Mouse (Mus musculus) embryo, embryonic 10.5 days (tissue): ENCODE measurements around the gene Herc1.

Source experiments
- DNase-seq: peaks from one replicate; pipeline ENCODE4 v3.0.0-alpha.2; 2015; ENCODE audit warnings: low spot score

Herc1 gene

DNA sequence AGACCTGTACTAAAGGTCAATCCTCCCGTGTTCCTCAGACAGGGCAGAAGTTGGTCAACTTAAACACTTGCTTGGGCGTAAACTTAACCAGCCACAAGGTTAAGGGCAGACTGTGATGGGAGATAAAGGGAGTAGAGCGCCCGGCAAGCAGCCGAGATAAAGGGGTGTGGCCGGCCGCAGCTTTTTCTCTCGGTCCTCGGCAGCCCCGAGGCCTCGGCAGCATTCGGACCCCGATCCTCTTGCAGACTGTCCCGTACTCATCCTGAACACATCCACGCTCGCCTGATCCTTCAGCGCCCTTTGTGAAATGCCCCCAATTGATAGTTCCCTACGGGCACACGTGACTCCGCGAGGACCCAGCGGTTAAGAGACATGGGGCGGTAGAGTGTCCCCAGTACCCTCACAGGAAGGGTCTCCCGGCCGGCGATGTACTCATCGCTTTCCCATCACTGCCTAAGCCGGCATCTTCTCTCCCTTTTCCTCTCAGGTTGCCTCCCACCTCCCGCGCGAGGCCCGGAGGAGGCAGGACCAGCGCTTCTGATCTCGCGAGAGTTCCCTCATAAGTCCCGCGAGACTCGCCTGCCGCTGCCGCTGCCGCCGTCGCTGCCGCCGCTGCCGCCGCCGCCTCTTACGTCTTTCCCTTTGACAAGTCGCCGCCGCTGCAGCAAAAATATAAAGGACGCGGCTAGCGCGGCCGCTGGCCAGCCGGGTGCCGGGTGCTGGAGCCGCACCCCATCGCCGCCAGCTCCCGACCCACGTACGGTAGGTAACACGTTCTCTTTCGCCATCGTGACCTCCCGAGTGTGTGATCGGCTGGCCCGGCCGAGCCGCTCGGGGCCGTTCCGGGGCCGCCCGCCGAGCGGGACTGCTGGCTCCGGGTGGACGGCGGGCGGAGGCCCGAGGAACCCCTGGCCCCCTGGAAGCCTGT is at the start of gene Herc1:
Herc1 (plus strand) TSS at position 591 of the 928 bp plus-strand sequence.
- peak; percentile 98 for DNase-seq

DNA sequence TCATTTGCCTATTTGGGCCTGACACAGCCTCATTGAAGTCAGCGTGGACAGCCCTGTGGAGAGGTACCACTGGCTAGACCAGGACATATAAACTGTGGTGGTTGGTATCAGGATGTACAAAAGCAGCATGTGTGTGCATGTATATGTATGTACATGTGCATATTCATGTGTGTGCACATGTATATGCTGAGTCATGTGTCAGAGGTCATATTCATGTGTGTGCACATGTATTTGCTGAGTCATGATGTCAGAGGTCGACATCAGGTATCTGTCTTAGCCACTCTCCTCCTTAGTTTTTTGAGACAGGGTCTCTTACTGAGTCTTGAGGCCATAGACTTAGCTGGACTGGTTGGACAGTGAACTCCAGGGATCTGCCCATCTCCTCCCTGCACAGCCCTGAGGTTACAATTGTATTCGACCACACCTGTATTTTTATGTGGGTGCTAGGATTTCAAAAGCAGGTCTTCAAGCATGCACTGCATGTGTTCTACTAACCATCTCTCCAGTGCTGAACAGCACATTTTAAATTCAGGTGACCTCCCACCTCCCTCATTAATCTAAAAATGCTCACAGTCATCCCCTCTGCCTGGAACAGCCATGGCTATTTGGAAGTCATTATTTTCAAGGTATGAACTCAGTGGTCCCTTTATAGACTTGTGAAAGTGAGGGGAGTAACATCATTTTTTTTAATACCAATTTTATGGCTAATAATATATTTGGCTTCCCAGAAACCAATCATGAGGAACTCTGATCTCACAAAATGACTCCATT is 45.7 kb upstream of the Herc1 start:
- no peak for DNase-seq

DNA sequence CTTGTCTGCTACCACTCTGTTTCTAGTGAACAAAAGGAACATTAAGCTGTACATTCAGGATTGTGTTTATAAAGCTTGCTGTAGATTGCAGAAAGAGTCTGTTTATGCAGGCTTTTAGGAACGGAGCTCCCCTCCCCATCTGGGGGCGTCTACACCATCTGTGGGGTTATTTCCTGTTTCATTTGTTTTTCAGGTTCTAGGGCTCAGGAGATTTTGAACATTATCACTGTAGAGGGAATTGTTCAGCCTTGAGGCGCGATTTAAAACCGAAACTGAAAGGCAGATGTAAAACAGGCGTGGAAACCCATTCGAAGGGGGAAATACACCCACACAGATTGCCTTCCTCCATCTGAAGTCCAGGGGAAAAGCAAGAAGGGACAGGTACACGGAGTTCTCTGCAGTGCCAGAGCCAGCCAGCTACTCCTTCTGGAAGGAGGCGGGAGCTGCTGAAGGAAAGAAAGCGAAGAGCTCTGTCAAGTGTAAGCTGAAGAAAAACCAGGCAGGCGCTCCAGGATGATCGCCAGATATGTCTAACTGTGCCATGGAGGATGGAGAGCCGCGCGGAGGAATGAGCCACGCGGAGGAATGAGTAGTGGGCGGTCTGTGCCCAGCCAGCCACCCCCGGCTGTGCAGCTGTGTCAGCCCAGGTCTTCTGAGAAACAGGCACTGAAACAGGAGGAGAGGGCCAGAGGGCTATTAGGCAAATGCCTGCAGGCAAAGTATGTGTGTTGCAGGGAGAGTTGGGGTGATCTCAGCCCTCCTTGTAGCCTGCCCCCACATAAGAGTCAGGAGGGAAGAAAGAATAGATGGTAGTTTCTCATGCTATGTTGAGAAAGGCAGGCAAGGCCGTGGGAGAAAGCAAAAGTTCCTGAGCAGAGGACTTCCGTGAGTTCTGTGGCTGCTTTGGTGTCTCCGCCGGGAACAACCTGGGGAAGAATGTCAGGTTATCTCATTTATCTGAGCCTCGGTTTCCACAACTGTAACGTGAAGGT is 44.8 kb upstream of the Herc1 start:
- no peak for DNase-seq

DNA sequence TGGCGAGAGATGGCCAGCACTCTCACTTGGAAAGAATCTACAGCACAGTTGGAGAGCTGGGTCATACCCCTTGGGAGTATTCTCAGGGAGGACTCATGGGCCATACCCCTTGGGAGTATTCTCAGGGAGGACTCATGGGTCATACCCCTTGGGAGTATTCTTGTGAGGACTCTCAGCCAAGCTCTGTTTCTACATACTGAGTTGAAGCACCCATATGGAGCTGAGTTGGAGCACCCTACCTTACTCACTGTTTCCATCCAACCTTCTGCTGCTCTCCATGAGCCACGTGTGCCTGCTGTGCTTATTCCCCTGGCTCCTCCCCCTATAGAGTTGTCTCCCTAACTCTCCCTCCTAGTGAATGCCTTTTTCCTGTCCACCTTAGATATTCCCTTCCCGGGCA is 43.8 kb upstream of the Herc1 start:
- no peak for DNase-seq

DNA sequence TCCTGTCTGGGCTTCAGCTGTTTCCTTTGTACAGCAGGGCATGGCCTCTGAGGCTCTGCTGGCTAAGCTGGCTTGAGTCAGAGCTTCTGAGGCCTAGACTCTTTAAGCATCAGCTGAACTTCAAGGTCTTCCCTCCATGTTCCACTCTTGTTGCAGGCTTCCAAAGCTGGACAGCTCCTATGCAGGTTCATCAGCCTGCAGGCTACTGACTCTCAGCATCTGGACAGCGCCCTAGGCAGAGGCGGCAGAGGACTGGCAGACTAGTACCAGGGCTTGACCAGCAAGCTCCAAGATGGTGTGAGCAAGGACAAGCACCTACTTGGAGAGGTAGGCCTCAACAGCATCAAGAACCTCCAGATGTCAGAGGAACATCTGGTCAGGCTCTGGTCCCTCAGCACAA is 42.9 kb upstream of the Herc1 start:
- DNase-seq = peak; percentile 79

DNA sequence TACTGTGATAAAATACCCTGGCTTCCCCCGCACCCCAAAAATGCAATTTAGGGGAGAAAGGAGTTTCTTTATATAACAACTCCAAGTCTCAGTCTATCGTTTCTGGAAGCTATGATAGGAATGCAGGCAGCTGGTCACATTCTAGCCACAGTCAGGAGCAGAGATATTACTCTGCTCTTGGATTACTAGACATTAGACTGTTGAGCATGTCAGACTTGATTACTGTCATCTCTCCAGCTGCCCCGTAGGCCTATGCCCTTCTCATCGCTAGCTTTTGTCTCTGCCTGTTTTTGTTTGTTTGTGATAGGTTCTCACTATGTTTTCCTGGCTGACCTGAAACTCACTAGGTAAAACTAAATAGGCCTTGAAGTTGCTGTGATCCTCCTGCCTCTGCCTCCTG is 41.5 kb upstream of the Herc1 start:
- DNase-seq = no peak

DNA sequence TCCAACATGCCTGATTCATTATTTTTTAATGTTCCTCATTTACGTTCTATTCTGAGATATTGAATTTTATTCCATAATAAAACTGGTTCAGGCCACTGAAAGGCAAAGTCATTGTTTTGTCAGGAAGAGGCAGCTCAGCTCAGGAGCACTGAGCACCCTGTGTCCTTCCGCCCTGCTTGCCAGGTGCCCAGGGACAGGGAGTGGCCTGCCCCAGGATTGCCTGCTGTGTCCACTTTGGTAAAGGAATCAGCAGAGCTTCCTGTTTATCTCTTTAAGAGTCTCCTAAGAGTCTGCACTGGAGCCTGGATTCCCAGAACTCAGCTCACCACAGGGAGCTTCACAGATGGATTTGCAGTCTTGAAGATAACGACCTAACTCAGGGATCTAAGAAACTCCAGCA is 38.8 kb upstream of the Herc1 start:
- DNase-seq = no peak

DNA sequence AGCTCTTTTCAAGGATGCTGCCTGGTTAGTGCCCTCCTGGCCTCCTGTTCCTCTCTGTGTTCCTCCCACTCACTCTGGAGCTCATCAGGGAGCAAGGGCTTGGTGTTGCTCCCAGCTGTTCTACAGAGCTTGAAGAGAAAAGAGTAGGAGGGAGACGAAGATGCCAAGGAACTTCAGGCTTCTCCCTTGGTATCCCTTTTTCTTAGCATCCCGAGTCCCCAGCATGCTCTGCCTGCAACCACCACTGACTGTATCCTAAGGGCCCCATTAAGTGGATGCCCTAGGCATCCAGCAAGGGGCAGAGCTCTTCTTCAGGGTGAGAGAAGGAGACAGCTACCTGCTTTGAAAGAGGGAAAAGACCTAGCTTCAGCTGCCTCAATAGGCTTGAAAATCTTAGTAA is 33.6 kb upstream of the Herc1 start:
- no peak for DNase-seq

DNA sequence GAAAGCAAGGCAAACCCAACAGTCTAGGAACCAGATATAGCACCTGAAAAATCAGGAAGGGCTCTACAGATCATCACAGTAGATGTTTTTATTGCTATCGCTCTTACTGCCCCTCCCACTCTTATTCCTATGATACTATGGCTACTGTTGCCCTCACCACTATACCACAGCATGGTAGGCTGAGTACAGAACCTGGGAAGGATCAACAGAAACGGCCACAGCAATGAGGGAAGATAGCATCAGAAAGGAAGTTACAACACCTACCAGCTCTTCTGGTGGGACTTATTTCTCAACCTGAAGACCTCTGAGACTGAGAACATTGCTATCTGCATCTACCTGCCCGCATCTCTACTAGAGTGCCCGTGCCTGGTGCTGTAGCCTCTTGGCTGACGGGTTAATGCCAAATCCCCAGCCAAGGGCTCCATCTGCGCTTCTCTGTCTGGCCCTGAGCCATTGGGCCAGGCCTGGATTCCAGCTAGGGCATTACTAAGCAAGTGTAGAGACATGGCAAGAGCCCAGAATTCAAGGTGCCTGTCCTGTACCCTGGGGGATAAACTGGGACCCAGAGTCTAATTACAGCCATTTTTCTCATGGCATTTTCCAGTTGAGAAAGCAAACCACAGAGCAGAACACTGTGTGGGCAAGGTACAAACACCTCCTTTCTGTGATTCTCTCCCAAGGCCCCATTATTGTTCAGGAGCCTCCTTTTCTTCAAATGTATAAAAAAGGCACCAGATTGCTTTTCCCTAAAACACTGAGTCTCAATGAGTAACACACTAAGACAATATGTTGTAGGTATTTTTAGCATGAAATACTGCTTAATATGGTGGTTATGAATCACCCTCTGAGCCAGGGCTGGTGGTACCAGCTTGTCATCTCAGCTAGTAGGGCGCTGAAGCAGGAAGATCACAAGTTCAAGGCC is 28.0 kb upstream of the Herc1 start:
- DNase-seq = no peak

DNA sequence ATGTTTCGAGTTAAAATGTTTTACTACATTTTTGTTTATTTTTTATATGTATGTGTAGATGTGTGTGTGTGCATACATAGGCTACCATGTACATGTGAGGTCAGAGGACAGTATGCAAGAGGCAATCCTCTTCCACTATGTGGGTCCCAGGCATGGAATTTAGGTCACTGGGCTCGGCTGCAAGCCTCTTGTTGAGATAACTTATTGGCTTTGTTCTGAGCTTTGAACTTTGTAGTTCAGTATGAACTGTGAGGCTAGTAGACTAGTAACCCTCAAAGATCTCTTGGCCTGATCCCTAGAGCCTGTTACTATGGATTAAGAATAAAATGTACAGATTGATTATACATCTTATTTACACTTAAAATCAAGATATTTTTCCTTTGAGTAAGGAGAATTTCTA is 23.4 kb upstream of the Herc1 start:
- no peak for DNase-seq

DNA sequence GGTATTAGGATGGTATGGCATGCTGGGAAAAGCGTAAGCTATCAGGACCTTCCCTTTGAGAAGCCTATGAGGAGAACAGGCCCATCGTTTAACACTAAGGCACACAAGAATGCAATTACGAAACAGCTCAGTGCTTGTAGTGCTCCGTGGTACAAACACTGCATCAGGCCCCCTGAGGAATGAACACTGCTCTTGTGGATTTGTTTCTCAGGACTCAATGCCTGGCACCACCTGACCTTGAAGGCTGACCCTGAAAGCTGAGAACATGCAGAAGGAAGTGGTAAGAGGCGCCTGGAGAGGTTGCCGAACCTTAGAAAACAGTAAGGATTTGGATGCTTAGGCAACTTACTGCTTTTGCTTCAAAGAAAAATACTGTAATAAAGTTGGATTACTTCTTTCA is 20.8 kb upstream of the Herc1 start:
- peak; percentile 58 for DNase-seq

DNA sequence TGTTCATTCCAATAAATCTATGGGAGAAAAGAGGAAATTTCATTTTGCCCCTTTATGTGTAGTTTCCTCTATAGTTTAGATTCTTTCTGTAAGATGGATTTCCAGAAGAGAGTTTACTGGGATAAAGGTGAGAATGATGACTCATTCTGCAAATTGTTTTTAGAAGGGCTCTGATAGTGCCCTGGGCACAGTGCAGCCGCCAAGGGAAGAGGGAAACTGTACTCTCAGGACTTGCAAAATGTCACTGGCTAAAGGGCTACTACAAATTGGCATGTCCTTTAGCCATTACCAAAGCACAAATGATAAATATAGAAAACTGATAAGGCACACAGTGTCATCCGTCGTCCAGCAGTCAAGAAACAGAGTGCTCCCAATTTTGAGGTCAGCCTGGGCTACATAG is 19.8 kb upstream of the Herc1 start:
- DNase-seq = no peak

DNA sequence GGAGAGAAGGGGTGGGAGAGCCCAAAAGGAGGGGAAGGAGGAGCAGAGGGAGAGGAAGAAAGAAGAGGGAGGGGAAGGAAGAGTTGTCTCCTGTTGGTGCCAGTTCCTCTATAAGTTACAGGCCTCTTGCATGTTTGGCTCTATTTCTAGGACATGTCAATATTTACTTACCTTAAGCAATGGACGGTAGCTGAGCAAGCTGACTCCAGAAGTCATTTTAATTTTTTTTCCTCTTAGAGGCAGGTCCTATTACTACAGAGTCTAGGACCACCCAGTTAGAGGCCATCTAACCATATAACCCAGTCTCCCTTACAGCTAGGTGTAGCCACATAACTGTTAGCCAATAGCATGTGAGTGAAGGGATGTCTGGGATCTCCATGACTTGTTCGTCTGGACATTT is 18.7 kb upstream of the Herc1 start:
- no peak for DNase-seq

DNA sequence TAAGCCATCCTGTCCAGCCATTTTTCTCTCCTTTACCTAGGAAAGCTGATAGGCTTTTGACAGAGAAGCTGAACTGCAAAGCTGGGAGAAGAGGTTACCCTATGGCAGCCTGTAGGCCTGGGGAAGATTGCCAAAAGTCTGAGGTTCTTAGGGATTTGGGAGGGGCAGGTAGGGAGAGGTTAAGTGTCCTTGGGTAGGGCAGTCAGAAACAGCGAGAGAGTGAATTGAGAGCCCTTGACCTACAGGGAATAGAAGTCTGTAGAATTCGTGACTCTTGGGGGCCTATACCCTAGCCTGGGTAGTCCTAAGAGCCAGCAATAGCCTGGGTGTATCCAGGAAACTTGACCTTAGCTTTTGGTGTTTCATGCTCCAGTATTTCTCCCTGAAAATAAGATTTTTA is 17.9 kb upstream of the Herc1 start:
- DNase-seq = no peak

DNA sequence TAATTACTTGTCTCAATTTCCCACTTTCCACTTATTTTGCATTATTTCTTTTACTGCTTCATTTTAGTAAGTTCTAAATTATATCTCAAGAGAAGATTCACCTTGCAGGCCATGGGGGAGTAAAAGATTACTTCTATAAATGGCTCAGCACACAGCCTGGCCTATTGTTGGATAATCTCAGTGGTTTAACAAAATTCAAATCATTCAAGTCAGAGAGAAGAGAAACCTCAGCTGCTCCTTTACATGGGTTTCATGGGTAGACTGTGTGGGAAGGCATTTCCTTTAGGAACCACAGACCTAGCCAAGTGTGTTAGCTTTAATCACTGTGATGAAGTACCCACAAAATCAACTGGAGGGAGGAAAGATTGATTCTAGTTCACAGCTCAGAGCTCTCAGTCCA is 13.0 kb upstream of the Herc1 start:
- DNase-seq = no peak

DNA sequence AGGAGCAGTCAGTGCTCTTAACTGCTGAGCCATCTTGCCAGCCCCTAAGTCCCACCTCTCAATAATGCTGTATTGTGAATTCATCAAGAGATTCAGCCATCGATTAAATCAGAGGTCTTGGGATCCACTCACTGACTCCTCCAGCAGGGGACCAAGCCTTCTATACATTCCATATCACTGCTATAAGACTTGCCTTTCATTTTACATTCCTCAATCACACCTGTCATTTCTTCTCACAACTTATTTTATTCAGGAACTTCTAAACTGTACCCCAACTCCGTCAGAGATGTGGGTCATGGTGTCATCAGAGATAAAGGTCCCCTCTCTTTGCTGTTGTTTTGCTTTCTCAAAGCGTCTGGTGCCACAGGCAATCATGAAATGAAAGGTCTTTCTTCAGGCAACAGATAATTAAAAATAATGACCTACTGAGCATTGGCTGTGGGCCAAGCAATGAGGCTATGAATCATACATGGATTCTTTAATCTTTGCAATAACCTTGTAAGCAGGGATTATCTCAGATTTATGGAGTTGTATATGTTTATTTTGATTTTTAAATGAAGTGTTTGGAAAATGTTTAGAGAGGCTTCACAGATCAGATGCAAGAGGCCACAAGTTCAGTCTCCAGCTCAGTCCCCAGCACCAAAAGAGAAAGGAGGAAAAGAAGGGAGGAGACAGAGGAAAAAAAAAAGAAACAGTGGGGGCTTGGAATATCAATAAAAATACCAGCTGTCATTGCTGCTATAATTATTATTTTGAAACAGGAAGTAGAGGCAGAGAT is 12.1 kb upstream of the Herc1 start:
- DNase-seq = no peak

DNA sequence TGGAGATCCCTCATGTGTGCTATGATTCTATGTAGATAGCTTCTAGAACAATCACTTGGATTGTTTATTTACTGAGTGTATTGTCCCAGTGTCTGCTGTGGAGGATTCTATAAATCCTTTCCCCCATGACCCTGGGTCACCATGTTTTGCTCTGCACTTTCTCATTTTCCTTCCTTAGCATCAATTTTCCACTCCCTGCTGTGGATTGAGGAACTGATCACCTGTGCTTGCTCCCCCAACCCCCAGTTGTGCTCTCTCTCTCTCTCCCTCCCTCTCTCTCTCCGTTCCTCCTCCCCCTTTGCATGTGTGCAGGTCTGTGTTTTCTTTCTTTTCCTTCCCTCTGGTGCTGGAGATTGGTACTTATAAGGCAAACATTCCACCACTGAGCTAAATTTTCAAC is 10.5 kb upstream of the Herc1 start:
- DNase-seq = no peak

DNA sequence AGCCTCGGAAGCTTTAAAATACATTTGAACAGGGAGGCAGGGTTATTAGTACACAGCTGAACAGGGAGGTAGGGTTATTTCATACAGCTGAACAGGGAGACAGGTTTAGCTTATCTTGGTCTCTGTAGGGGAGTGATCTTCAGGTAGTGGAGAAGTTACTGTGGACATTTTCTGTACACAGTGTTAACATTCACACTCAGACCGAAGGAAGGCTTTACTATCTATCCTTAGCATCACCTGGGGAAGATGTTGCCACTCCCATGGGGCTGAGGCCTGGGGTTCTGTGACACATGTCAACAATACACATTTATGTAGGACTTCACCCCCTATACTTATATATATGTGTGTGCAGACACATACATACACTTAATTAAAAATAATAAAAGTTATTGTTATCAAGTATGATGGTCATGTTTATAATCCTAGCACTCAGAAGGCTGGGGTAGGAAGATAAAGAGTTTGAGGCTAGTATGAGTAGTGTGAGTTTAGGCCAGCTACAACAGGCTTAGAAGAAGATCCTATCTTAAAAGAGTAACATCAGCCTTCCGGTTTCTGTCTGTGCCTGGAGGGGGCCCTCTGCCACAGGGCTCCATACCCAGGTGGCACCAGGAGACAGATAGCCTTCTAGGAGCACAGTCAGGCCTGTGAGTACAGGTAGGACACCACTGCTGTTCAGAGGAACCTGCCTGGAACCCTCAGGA is 9.7 kb upstream of the Herc1 start:
- no peak for DNase-seq

DNA sequence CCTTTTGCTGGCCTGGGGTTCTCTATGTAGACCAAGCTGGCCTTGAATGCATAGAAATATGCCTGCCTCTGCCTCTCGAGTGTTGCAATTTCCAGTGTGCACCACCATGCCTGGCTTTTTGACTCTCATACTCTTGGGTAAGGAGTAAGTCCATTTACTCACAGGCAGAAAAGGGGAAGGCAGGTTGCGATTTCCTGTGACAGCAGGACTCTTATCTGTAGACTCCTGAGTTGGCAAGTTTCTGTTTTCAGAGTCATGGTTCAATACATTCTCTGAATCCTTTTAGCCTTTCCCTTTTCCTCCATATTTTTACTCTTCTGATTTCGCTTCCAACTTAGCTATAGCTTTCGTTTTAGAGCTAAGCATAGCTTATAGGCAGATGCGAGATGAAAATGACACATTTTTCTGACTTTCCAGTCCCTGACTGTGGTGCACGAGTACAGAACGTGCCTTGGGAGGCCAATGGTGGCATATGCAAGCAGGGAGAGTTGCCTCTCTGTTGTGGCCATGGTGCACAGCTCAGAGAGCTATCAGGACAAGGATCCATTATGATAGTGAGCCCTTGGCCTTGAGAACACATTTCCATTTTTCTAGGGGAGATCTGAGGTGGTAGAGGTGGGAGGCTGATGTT is 2.7 kb upstream of the Herc1 start:
- no peak for DNase-seq
